Mouse (Mus musculus) kidney, postnatal 0 days (tissue): ENCODE data around the gene Miga2. TPM values are rescaled to one million over a fixed set of nuclear protein-coding genes. Genes with fewer than 3 reads are reported as not detected.

Experiments
- ATAC-seq: fragments of 200-750 bp; cut with Nextera tagmentation; replicated peaks from 2 replicates; pipeline ENCODE4 v1.8.0; 2017; ENCODE audit warnings: low read depth, moderate number of reproducible peaks, moderate TSS enrichment, moderate library complexity; ENCODE audit not compliant: low FRiP score
- DNase-seq: peaks from one replicate; pipeline ENCODE4 v3.0.0-alpha.2; 2016; ENCODE audit warnings: low spot score
- H3K27ac ChIP-seq: fragments of 300-500 bp; sonication (generic); 2 replicates; pipeline ENCODE4 v1.5.1; 2014; ENCODE audit warnings: mild to moderate bottlenecking
- H3K27me3 ChIP-seq: fragments of 300-500 bp; sonication (generic); 2 replicates; pipeline ENCODE4 v1.6.1; 2014; ENCODE audit warnings: low read length, mixed read lengths; ENCODE audit not compliant: insufficient read depth
- H3K36me3 ChIP-seq: fragments of 300-500 bp; sonication (generic); 2 replicates; pipeline ENCODE4 v1.6.1; 2014; ENCODE audit warnings: low read length, mixed read lengths; ENCODE audit not compliant: insufficient read depth
- H3K4me1 ChIP-seq: fragments of 300-500 bp; sonication (generic); replicated peaks from 2 replicates; pipeline ENCODE4 v1.6.1; 2014; ENCODE audit warnings: antibody characterized with exemption, low read length, mixed read lengths; ENCODE audit not compliant: insufficient read depth
- H3K4me2 ChIP-seq: fragments of 300-500 bp; sonication (generic); 2 replicates; pipeline ENCODE4 v1.6.1; 2014; ENCODE audit warnings: mild to moderate bottlenecking, low read length, moderate library complexity, mixed read lengths
- H3K4me3 ChIP-seq: fragments of 300-500 bp; sonication (generic); replicated peaks from 2 replicates; pipeline ENCODE4 v1.5.1; 2014; ENCODE audit warnings: low read depth, low read length
- H3K9ac ChIP-seq: fragments of 300-500 bp; sonication (generic); 2 replicates; pipeline ENCODE4 v1.6.1; 2014; ENCODE audit warnings: low read depth, low read length
- H3K9me3 ChIP-seq: fragments of 300-500 bp; sonication (generic); replicated peaks from 2 replicates; pipeline ENCODE4 v1.6.1; 2016; ENCODE audit warnings: low read length, inconsistent platforms, mixed read lengths
- CTCF ChIP-seq: IDR thresholded peaks from 2 replicates; pipeline ENCODE4 v1.5.1; 2016; ENCODE audit warnings: antibody characterized with exemption, low read depth, mild to moderate bottlenecking, moderate library complexity
- WGBS: fragments of 180-500 bp; shearing (Covaris S2); extraction: QIAGEN DNeasy Blood & Tissue Kit; methylation state at CpG from one replicate; pipeline ENCODE4 v1.1.7; 2014; 5-methylcytosine and 5-hydroxymethylcytosine counted together
- polyA plus RNA-seq: library from polyadenylated mRNA; unstranded; fragments of >200 nt; fragmentation: Nextera tagmentation; extraction: Ambion mirVana; gene quantifications from 2 replicates; pipeline ENCODE4 v1.2.1, GENCODE M21; 2015

Gene Miga2
- polyA plus RNA-seq, 1 experiment from 2014 or later: 22.2 TPM

DNA sequence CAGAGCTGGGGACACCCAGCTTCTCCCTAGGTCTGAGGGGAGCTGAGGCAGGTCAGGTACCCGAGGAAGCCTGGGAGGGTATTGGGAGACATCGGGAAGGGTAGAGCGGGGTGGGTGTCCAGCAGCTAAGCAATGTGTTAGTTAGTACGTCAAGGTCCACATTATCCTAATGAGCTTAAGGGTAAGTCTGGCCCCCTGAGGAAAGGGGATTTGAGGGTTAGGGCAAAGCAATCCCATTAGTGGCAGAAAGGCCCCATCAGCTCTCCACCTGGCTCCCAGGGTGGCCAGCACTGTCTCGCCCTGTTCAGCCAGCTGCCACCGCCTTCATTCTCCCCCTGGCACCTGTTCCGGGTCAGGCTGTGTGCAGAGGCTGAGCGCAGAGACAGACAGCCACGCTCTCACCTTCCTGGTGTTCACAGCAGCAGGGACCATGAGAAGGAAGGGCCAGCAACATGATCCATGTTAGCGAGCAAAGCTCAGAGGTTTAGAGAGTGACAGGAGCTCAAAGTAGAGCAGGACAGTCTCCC is 34.0 kb downstream of the Miga2 start:
- Histone ChIP-seq H3K4me2 (no peak overlapping the region), H3K9me3 (no peaks in the 10 kb centered on the region), H3K27ac (no peak overlapping the region), H3K27me3 (no peaks in the 10 kb centered on the region), H3K4me3 (no peak overlapping the region), H3K36me3 (peaks cover 38% of the 10 kb centered on the region), H3K4me1 (no peaks in the 10 kb centered on the region; the same call in 1 of the 2 replicates), H3K9ac (no peak overlapping the region)
- no peak for TF ChIP-seq CTCF
- ATAC-seq (no peak), DNase-seq (no peak)
- WGBS: 87% methylated on average over 10 of the region's 10 CpGs

DNA sequence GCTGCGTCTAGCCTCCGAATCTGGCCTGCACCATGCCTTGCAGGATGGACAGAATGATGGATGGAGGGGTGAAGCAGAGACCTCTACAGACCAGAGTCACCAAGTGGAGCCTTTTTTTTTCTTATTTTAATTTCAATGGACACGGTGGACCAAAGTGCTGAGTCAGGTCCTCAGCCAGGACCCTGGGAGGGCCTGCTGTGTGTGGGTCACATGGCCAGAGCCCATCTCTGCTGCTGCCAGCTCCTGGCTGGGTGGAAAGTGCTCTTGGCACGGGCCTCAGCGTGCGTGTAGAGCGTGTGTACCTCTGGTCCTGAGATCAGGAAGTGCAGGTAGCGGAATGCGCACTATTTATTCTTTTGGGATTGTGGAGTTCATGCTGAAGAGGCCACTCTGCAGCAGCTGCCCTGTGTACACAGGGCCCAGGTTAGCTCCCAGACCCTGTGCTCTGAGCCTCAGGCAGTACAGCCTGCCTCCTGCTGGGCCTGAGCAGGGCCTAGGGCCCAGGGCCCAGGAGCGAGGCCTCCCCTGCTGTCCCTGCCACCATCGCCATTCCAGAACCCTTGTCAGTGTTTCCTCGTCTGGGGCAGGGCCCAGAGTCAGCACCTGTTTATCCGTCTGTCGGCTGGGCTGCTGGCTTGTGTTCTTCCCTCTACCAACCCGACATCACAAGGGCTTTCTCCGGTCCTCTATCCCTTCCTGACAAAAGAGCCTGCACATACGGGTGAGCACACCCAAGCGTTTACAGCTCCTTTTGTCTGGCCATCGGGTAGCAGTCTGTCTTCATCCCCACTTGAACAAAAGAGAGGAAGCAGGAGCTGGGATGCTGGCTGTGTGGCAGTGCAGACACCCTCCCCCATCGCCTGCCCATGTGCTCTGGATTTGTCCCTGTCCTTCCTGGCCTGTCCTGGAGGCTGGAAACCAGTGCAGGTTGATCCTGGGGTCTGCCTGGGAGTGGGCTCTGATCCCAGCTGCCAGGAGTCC is 35.4 kb downstream of the Miga2 start:
- no peaks in the 10 kb centered on the region for H3K4me1 ChIP-seq
- no peak overlapping the region for H3K4me3 ChIP-seq
- WGBS: 56% methylated on average over 20 of the region's 20 CpGs
- no peak overlapping the region for H3K9ac ChIP-seq
- H3K9me3 ChIP-seq: no peaks in the 10 kb centered on the region
- peaks cover 45% of the 10 kb centered on the region for H3K36me3 ChIP-seq
- TF ChIP-seq CTCF: no peak
- H3K4me2 ChIP-seq: no peak overlapping the region
- H3K27ac ChIP-seq: no peak overlapping the region
- ATAC-seq: no peak
- no peak for DNase-seq
- H3K27me3 ChIP-seq: no peaks in the 10 kb centered on the region

DNA sequence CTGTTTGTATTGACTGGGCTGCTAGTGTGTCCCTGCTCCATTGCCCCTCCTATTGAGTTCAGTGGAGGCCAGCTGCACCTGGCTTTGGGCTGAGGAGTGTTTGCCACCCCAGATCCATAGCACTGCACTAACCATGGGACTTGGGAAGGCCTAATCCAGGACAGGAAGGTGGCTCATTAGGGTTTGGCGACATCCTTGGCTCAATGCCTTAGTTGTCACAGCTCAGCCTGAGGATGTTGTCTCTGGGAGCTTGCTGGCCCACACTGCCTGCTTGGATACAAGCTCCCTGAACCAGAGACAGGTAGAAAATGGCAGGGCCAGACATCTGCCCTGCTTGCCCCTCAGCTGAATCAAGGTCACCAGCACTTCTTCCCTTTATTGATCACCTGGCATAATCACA is 37.5 kb downstream of the Miga2 start:
- Histone ChIP-seq H3K4me2 (no peak overlapping the region), H3K36me3 (peaks cover 54% of the 10 kb centered on the region), H3K27me3 (no peaks in the 10 kb centered on the region), H3K27ac (no peak overlapping the region), H3K9ac (no peak overlapping the region), H3K4me1 (no peaks in the 10 kb centered on the region), H3K9me3 (no peaks in the 10 kb centered on the region), H3K4me3 (no peak overlapping the region)
- DNase-seq (no peak), ATAC-seq (no peak)
- WGBS: 92% methylated on average over 1 of the region's 1 CpGs
- no peak for TF ChIP-seq CTCF

DNA sequence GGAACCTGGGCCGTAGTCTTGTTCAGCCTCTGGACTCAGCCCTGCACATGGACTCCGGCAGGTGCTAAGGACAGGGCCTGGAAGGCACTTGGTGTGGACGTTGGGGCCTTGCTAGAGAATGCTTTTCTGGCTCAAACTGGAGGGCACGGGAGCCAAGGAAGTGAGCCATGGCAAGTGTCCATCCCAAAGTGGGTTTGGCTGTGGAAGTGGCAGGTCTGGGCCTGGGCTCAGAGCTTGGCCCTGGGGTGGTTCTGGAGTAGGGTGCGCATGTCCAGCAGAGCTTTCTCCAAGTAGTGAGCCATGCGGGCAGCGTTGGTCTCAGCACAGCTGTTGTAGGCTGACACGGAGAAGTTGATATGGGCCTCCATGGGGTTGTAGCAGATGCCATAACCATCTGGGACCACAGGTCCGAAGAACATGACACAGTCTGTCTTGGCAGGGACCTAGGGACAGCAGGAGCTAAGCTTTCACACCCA is 38.4 kb downstream of the Miga2 start:
- H3K36me3 ChIP-seq: peaks cover 53% of the 10 kb centered on the region
- no peaks in the 10 kb centered on the region for H3K4me1 ChIP-seq
- no peak overlapping the region for H3K27ac ChIP-seq
- H3K9ac ChIP-seq: no peak overlapping the region
- ATAC-seq (no peak), DNase-seq (no peak)
- H3K4me3 ChIP-seq: no peak overlapping the region
- 94% methylated on average over 9 of the region's 9 CpGs for WGBS
- no peaks in the 10 kb centered on the region for H3K27me3 ChIP-seq
- H3K9me3 ChIP-seq: no peaks in the 10 kb centered on the region
- no peak for TF ChIP-seq CTCF
- no peak overlapping the region for H3K4me2 ChIP-seq

DNA sequence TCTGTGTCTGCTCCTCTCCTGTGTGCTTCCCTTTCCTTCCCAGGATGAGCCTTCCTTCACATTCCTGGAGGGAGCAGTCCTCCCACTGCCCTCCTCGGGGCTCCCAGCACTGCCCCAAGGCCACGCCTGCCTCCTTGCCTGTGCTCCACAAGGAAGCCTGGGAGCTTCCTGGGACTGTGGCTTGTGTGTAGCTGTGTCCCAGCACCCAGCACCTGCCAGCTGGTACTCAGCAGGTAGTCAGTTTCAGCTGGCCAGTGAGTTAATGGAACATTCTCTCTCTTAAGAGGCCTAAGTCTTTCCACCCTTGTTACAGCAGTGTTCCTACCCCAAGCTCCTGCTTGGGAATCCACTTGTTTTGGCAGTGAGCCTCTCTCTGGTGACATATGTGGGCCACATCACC is 38.8 kb downstream of the Miga2 start:
- no peak overlapping the region for H3K4me2 ChIP-seq
- peaks cover 51% of the 10 kb centered on the region for H3K36me3 ChIP-seq
- no peaks in the 10 kb centered on the region for H3K4me1 ChIP-seq
- no peak for ATAC-seq
- 58% methylated on average over 2 of the region's 2 CpGs for WGBS
- no peaks in the 10 kb centered on the region for H3K27me3 ChIP-seq
- H3K9me3 ChIP-seq: no peaks in the 10 kb centered on the region
- no peak for TF ChIP-seq CTCF
- DNase-seq: no peak
- no peak overlapping the region for H3K4me3 ChIP-seq
- no peak overlapping the region for H3K27ac ChIP-seq
- H3K9ac ChIP-seq: no peak overlapping the region

DNA sequence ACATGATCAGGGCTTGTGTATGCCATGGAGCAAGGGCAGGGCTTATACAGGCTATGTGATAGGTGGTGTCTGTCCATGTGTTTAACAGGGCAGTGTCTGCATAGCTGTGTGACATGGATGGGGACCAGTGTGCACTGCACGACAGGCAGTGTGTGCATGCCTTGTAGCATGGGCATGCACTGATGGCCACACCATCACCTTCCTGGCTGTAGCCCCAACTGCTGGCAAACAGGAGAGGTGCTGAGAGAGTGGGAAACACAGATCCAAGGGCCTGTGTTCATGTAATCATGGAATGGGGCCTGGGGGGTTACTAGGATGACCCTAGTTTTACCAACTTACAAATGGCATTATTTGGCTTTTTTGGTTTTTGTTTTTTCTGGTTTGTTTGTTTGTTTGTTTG is 39.8 kb downstream of the Miga2 start:
- ATAC-seq (no peak), DNase-seq (no peak)
- H3K4me3 ChIP-seq: no peak overlapping the region
- H3K27ac ChIP-seq: no peak overlapping the region
- no peak overlapping the region for H3K9ac ChIP-seq
- no peak for TF ChIP-seq CTCF
- H3K27me3 ChIP-seq: no peaks in the 10 kb centered on the region
- peaks cover 52% of the 10 kb centered on the region for H3K36me3 ChIP-seq
- H3K4me1 ChIP-seq: no peaks in the 10 kb centered on the region
- 78% methylated on average over 1 of the region's 1 CpGs for WGBS
- H3K9me3 ChIP-seq: no peaks in the 10 kb centered on the region
- H3K4me2 ChIP-seq: no peak overlapping the region
